Mouse (Mus musculus): Measurements from ENCODE around the gene Slc7a1.

Gene Slc7a1

DNA sequence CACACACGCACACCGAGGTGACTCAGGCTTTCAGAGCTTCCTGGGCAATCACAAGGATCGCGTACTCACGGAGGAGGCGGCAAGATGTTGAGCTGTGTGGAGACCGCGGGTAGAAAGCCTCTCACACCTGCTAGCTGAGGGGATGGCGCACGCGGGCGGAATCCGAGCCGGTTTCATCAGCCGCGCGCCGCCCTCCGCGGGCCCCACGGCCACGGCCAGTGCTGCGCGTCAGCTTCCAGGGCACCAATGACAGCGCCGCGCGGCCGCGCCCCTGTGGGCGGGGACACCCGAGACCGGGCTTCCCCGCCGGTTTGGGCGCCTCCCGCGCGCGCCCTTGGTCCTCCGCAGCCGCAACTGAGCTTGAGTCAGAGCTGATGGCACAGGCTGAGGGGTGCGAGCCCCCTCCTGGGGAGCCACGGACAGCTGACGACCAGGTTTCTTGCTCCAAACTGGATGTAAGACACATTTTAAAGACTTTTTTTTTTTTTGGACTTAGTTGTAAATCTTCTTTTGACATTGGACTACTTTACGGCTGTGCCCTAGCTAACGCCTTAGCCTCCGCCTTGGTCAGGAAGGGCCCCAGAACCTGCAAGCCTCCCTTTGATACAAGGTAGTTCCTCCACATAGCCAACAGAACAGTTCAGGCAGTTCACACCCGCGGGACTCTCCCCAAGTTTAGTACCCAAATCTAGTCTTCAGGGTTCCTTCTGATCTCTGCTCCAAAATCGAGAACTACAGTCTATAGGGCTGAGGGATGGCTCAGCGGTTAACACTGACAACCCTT is at the start of gene Slc7a1:
TSS of gene Slc7a1 (minus strand) at position 245 of the 784 bp plus-strand sequence.
- DNase-seq (ENCODE audit: low read depth, low spot score) = peak; percentile 94
- Histone ChIP-seq H3K36me3 (ENCODE audit: control insufficient read depth, insufficient read depth, low read length, poor library complexity, severe bottlenecking) (0 out of 2 replicates have a peak, but pooled peaks cover 2% of the 10 kb centered on the region), H3K27me3 (ENCODE audit: control insufficient read depth, insufficient read depth, low read length, poor library complexity, severe bottlenecking) (no peaks in the 10 kb centered on the region)

DNA sequence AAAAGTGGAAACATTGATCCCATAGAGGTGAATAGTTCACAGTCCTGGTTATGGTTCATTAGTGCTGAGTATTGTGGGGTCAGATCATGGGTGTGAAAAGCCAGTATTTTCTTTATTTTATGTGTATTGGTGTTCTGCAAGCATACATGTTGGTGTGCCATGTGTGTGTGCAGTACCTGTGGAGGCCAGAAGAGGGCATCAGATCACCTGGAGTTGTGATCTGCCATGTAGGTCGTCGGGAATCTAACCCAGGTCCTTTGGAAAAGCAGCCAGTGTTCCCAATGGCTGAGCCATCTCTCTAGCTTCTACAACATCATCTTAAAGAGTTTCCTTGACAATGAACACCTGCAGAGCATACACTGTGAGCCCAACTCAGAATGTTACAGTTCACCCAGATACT is 45.3 kb upstream of the Slc7a1 start:
- Histone ChIP-seq H3K27me3 (ENCODE audit: control insufficient read depth, insufficient read depth, low read length, poor library complexity, severe bottlenecking) (no peaks in the 10 kb centered on the region), H3K36me3 (ENCODE audit: control insufficient read depth, insufficient read depth, low read length, poor library complexity, severe bottlenecking) (no peaks in the 10 kb centered on the region)
- no peak for DNase-seq (ENCODE audit: low read depth, low spot score)

DNA sequence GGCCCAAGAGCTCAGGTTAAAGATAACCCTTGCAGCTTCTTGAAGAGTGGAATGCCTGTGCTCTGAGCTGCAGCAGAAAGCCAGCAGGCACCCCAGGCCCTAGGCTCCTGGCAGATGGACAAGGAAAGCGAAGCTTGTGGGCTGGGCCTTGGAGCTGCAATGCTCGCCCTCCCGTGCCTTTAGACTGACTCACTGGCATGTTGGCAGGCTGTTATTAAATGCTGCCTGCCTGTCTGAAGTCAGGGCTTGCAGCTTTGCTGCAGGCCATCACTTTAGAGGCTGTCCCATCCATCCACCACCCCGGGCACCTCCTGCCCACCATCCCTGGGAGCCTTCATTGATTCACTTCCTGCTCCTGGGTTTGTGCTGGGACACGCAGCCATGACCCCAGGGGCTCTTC is 44.0 kb upstream of the Slc7a1 start:
- Histone ChIP-seq H3K27me3 (ENCODE audit: control insufficient read depth, insufficient read depth, low read length, poor library complexity, severe bottlenecking) (no peaks in the 10 kb centered on the region), H3K36me3 (ENCODE audit: control insufficient read depth, insufficient read depth, low read length, poor library complexity, severe bottlenecking) (no peaks in the 10 kb centered on the region)

DNA sequence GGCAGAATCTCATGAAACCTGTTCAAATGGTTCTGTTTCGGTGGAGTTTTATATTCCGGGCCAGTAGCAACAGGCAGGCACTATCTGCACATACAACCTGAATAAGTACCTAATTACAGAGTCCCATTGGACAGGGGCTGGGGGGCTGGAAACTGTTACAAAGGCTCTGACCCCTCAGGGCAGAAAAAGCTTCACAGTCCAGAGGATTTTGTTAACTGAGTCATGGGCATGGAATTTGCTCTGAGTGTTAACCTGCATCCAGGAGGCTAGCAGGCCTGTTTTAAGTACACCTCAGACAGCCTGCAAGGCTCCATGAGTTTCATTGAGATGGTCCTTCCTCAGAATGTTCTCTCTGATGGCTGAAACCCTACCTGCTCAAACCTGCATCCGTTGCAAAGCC is 36.0 kb upstream of the Slc7a1 start:
- H3K27me3 ChIP-seq (ENCODE audit: control insufficient read depth, insufficient read depth, low read length, poor library complexity, severe bottlenecking) = no peaks in the 10 kb centered on the region
- H3K36me3 ChIP-seq (ENCODE audit: control insufficient read depth, insufficient read depth, low read length, poor library complexity, severe bottlenecking) = no peaks in the 10 kb centered on the region
- DNase-seq (ENCODE audit: low read depth, low spot score) = no peak

More for the DNA sequence above, 44.0 kb upstream of the Slc7a1 start:
- no peak for DNase-seq (ENCODE audit: low read depth, low spot score)

DNA sequence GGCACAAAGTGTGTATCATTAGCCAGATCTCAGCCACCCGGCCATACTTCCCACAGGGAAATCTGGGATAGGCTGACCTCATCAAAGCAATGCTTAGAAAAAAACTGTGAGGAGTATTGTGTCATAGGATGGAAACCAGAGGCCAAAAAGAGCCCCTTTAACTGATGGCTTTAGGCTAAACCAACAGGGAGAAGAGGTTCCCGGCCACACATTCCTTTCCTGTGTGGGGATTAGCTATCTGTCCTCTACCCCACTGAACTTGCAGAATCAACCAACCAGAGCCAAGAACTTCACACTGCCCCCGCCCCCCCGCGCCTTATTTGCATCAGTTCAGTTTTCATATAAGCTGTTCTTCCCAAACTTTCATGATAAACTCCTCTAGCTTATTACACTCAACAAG is 32.4 kb upstream of the Slc7a1 start:
- DNase-seq (ENCODE audit: low read depth, low spot score) = no peak
- H3K36me3 ChIP-seq (ENCODE audit: control insufficient read depth, insufficient read depth, low read length, poor library complexity, severe bottlenecking) = no peaks in the 10 kb centered on the region
- H3K27me3 ChIP-seq (ENCODE audit: control insufficient read depth, insufficient read depth, low read length, poor library complexity, severe bottlenecking) = no peaks in the 10 kb centered on the region

DNA sequence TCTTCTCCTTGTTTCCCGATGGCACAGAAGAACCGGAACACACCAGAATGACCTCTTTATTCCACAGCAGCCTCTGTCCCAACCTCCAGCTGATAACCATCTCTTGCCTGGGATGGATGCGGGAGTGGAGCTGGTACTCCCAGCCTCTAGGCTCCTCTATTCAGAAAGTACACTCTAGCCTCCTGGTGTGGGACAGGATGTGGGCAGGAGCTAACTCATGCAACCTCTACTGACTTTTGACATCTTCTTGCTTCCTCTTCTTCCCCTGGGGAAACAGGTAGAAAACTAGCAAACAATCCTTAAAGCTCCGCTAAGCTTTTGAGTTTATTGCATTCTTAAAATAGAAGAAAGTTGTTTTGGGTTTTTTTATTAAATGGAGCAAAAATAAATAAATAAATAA is 29.1 kb upstream of the Slc7a1 start:
- no peaks in the 10 kb centered on the region for H3K36me3 ChIP-seq (ENCODE audit: control insufficient read depth, insufficient read depth, low read length, poor library complexity, severe bottlenecking)
- no peaks in the 10 kb centered on the region for H3K27me3 ChIP-seq (ENCODE audit: control insufficient read depth, insufficient read depth, low read length, poor library complexity, severe bottlenecking)
- peak; percentile 51 for DNase-seq (ENCODE audit: low read depth, low spot score)

DNA sequence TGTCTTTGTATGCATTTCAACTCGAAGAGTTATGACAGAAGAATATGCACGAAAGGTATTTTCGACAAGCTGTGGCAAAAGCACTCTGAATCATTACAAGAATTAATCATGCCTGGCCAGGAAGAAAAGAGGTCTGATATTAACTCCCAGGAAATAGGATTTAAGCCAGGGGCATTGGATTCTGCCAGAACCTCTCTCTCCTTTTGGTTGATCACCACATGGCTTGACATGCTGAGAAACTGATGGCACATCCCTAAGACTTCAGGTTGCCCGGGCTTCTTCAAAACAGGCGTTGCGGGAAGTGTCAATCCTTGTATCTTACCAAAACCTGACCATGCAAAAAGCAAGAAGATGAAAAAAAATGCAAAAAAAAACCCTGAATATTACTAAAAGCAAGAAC is 25.4 kb upstream of the Slc7a1 start:
- Histone ChIP-seq H3K36me3 (ENCODE audit: control insufficient read depth, insufficient read depth, low read length, poor library complexity, severe bottlenecking) (no peaks in the 10 kb centered on the region), H3K27me3 (ENCODE audit: control insufficient read depth, insufficient read depth, low read length, poor library complexity, severe bottlenecking) (no peaks in the 10 kb centered on the region)
- DNase-seq (ENCODE audit: low read depth, low spot score) = no peak

DNA sequence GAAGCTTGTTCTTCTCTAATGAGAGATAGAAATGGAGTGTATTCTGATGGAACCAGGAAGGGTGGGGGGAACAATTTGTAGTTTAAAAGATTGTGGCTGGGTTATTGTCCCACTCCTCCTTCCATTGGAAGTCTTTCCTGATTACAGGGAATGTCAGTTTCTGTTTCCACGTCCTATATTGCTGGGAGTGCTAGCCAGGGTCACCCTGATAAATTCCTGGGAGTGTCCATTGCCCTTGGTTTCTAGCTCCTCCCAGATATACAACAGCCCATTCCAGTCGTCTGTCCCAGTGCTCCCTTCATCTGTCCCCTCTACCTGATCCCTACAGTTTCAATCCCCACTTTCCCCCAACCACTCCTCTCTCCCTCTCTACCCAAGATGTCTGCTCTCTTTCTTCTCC is 21.6 kb upstream of the Slc7a1 start:
- Histone ChIP-seq H3K27me3 (ENCODE audit: control insufficient read depth, insufficient read depth, low read length, poor library complexity, severe bottlenecking) (no peaks in the 10 kb centered on the region), H3K36me3 (ENCODE audit: control insufficient read depth, insufficient read depth, low read length, poor library complexity, severe bottlenecking) (no peaks in the 10 kb centered on the region)
- DNase-seq (ENCODE audit: low read depth, low spot score) = no peak

DNA sequence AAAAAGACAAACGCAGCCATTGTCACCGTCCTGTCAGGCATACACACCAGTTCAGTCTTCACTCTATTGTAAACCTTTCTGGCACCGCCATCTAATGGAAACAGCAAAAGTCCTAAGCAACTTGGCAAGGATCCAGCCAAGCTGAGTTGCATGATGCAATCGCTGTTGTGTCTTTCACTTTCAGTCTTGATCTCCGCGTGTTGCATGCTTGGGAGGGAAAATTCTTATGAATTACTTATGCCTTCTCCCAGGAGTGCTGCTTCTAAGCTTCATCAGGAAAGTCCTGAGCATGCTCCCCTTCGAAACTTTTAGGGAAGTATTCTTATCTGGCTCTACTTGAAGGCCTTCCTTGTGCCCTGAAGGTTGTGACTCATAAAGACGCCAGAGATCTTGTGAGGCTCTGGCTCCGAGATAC is 19.4 kb upstream of the Slc7a1 start:
- no peaks in the 10 kb centered on the region for H3K27me3 ChIP-seq (ENCODE audit: control insufficient read depth, insufficient read depth, low read length, poor library complexity, severe bottlenecking)
- DNase-seq (ENCODE audit: low read depth, low spot score) = peak; percentile 43
- H3K36me3 ChIP-seq (ENCODE audit: control insufficient read depth, insufficient read depth, low read length, poor library complexity, severe bottlenecking) = no peaks in the 10 kb centered on the region

DNA sequence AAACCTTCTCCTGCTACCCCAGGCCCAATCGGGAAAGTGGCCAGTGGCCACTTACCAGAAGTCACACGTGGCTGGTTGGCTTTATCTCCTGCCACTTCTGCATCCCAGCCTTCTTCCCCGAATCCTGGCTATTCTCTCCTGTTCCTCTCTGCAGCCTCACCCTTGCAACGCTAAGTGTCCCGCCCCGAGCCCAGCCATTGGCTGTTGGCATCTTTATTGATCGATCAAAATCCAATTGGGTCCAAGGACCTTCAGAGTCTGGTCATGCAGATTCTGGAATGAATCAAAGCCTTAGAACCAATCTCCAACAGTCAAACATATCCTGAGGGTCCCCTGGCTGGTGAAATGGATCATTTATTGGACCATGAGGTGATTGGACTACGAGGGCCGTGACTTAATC is 18.7 kb upstream of the Slc7a1 start:
- H3K27me3 ChIP-seq (ENCODE audit: control insufficient read depth, insufficient read depth, low read length, poor library complexity, severe bottlenecking) = no peaks in the 10 kb centered on the region
- no peaks in the 10 kb centered on the region for H3K36me3 ChIP-seq (ENCODE audit: control insufficient read depth, insufficient read depth, low read length, poor library complexity, severe bottlenecking)
- no peak for DNase-seq (ENCODE audit: low read depth, low spot score)

DNA sequence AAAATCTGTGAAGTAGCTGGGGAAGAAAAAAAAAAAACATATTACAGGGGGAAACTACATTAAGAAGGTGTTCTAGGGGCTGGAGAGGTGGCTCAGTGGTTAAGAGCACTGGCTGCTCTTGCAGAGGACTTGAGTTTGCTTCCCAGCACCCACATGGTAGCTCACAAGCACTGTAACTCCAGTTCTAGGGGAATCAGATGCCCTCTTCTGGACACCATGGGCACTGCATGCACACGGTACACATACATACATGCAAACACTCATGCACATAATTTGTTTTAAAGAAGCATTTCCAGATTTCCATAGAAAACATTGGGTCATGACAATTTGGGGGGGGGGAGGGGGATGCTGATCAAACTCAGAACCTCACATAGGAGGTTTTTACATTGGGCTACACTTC is 18.1 kb upstream of the Slc7a1 start:
- no peak for DNase-seq (ENCODE audit: low read depth, low spot score)
- Histone ChIP-seq H3K36me3 (ENCODE audit: control insufficient read depth, insufficient read depth, low read length, poor library complexity, severe bottlenecking) (no peaks in the 10 kb centered on the region), H3K27me3 (ENCODE audit: control insufficient read depth, insufficient read depth, low read length, poor library complexity, severe bottlenecking) (no peaks in the 10 kb centered on the region)

DNA sequence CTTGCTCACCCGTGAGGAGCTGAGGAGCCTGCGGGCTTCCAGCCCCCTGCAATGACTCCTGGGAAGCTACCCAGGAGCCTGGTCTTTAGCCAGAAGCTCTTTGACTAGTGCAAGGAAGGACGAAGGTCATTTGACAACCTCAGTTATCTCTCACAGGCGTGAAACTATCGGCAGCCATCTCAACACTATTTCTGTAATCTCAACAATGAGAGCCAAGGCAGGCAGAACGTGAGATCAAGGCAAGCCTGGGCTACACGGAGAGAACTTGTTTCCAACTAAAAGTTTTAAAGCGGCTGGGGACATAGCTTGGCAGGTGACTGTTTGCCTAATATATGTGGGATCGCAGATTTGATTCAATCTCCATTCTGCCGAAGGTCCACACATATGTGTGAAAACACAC is 16.8 kb upstream of the Slc7a1 start:
- no peaks in the 10 kb centered on the region for H3K36me3 ChIP-seq (ENCODE audit: control insufficient read depth, insufficient read depth, low read length, poor library complexity, severe bottlenecking)
- no peak for DNase-seq (ENCODE audit: low read depth, low spot score)
- no peaks in the 10 kb centered on the region for H3K27me3 ChIP-seq (ENCODE audit: control insufficient read depth, insufficient read depth, low read length, poor library complexity, severe bottlenecking)

DNA sequence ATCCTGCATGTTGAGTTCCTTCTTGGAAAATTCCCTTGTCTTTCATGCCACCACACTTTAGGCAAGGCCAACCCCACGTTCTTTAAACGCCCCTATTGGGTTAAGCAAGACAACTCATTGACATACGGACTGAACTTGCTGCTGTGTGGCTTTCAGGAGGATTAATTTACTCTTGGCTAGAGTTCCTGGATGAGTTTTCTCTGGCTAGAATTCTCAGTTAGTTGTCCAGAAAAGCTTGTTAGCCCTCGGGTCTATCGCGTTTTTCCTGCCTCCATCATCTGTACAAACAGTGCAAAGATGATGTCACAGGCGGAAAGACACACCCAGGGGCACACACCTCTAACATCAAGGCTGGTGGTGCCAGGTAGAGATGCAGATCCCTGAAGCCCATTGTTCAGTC is 14.5 kb upstream of the Slc7a1 start:
- H3K36me3 ChIP-seq (ENCODE audit: control insufficient read depth, insufficient read depth, low read length, poor library complexity, severe bottlenecking) = no peaks in the 10 kb centered on the region

DNA sequence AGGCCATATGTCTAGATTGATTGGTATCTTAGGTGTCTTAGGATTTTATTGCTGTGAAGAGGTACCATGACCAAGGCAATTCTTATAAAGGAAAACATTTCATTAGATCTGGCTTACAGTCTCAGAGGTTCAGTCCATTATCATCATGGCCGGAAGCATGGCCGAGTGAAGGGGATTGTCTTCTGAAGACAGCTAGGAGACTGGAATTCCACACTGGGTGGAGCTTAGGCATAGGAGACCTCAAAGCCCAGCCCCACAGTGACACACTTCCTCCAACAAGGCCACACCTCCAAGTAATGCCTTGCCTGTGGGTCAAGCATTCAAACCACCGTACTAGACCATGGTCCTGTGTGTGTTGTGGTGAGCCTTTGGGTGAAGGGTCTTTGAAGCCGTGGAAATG is 12.8 kb upstream of the Slc7a1 start:
- Histone ChIP-seq H3K27me3 (ENCODE audit: control insufficient read depth, insufficient read depth, low read length, poor library complexity, severe bottlenecking) (no peaks in the 10 kb centered on the region), H3K36me3 (ENCODE audit: control insufficient read depth, insufficient read depth, low read length, poor library complexity, severe bottlenecking) (no peaks in the 10 kb centered on the region)
- no peak for DNase-seq (ENCODE audit: low read depth, low spot score)

More for the DNA sequence above, 14.5 kb upstream of the Slc7a1 start:
- no peaks in the 10 kb centered on the region for H3K27me3 ChIP-seq (ENCODE audit: control insufficient read depth, insufficient read depth, low read length, poor library complexity, severe bottlenecking)
- DNase-seq (ENCODE audit: low read depth, low spot score) = no peak

DNA sequence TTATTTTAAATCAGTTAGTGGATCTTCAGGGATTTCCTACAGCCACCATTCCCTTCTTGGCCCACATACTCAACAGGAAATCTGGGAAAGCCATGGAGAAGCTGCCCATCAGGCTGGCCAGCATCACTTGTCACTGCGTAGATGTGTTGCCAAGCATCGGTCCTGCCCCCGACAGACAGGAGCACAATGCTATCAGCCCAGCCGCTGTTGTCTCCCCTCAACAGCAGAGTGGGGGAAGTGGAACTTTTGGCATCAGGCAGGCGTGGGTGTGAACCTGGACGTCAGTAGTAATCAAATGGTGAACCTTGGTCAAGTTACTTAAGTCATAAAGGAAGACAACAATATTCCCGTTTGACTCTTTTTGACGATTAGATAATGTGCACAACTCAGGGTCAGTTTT is 9.8 kb upstream of the Slc7a1 start:
- H3K27me3 ChIP-seq (ENCODE audit: control insufficient read depth, insufficient read depth, low read length, poor library complexity, severe bottlenecking) = no peaks in the 10 kb centered on the region
- no peaks in the 10 kb centered on the region for H3K36me3 ChIP-seq (ENCODE audit: control insufficient read depth, insufficient read depth, low read length, poor library complexity, severe bottlenecking)
- DNase-seq (ENCODE audit: low read depth, low spot score) = no peak

DNA sequence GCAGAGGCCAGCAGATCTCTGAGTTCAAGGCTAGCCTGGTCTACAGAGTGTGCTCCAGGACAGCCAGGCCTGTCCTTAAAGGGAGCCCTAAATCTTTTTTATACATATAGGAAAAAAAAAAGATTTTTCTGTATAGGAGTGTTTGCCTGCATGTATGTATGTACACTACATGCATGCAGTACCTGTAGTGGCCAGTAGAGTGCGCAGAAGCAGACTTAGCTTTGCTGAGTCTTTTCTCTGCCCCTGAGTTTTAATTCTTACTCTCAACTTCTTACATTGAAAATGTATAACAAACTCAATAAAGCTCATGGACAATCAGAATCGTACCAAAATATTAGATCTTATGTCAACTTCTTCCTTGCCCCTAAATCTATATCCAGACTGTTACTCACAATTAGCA is 7.2 kb upstream of the Slc7a1 start:
- DNase-seq (ENCODE audit: low read depth, low spot score) = peak; percentile 31
- Histone ChIP-seq H3K27me3 (ENCODE audit: control insufficient read depth, insufficient read depth, low read length, poor library complexity, severe bottlenecking) (no peaks in the 10 kb centered on the region), H3K36me3 (ENCODE audit: control insufficient read depth, insufficient read depth, low read length, poor library complexity, severe bottlenecking) (no peaks in the 10 kb centered on the region)
